Mouse (Mus musculus): ENCODE data around the gene Rock2. TPM values are rescaled to one million over a fixed set of nuclear protein-coding genes. Genes with fewer than 3 reads are reported as not detected.
A peak's percentile ranks its signal among the peaks of the same experiment; 100 is the strongest.

Rock2 gene
- total and polyA plus RNA-seq, 2 experiments = 1.7 to 14.5 TPM

GRCm38 (mm10) chr12:16886354-16886753, 8.3 kb upstream of the Rock2 start:
- H3K27ac ChIP-seq (replicated peaks; ENCODE audit: insufficient read depth, low read depth, low read length) = no peak overlapping the region
- H3K27me3 ChIP-seq (ENCODE audit: control insufficient read depth, insufficient read depth, low read length) = no peaks in the 10 kb centered on the region; the same call in 1 of the 2 replicates
- no peaks in the 10 kb centered on the region for H3K36me3 ChIP-seq (ENCODE audit: control insufficient read depth, insufficient read depth, low read length)
- H3K4me3 ChIP-seq (ENCODE audit: insufficient read depth, low read depth, low read length) = no peak overlapping the region
- no peaks in the 10 kb centered on the region for H3K79me2 ChIP-seq (ENCODE audit: control insufficient read depth, insufficient read depth, low read length)
- no peak overlapping the region for H3K9ac ChIP-seq (ENCODE audit: low read depth, low read length)
- 77% methylated on average over 6 of the region's 6 CpGs for WGBS
- no peaks in the 10 kb centered on the region for H3K4me1 ChIP-seq (ENCODE audit: control insufficient read depth, insufficient read depth, low read length)
- TF ChIP-seq POLR2A (IDR thresholded peaks at IDR 0.05; ENCODE audit: extremely low read depth, insufficient read depth, low read length) = no peak
- TF ChIP-seq CTCF (IDR thresholded peaks at IDR 0.05; ENCODE audit: low read depth, low read length) = no peak
- no peak for DNase-seq (ENCODE audit: extremely low read depth, low read depth, low spot score)

DNA sequence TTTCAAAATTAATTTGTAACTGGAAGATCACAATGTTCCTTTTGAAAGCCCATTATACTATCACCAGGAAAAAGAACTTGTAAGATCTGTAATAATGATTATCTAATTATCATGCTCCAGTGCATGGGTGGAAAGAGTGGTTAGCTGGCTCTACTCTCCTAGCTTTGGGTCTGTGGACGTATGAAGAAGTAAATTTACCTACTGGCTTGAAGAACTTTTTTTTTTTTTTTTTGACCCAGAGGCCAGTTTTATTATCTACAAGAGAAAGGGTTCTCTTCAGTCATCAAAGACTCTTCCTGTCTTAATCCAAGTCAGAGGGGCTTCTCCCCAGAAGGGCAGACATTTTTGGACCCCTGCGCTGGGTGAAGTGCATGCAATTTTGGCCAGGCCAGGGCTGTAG, 1.7 kb upstream of the Rock2 start:
- Histone ChIP-seq H3K4me1 (ENCODE audit: control insufficient read depth, insufficient read depth, low read length) (peaks cover 20% of the 10 kb centered on the region; the same call in 1 of the 2 replicates), H3K27me3 (ENCODE audit: control insufficient read depth, insufficient read depth, low read length) (no peaks in the 10 kb centered on the region), H3K27ac (replicated peaks; ENCODE audit: insufficient read depth, low read depth, low read length) (0 out of 2 replicates have a peak overlapping the region, but pooled peaks have one; percentile 100), H3K4me3 (ENCODE audit: insufficient read depth, low read depth, low read length) (no peak overlapping the region), H3K36me3 (ENCODE audit: control insufficient read depth, insufficient read depth, low read length) (no peaks in the 10 kb centered on the region), H3K9ac (ENCODE audit: low read depth, low read length) (no peak overlapping the region), H3K79me2 (ENCODE audit: control insufficient read depth, insufficient read depth, low read length) (peaks cover 11% of the 10 kb centered on the region; the same call in 1 of the 2 replicates)
- WGBS = 94% methylated on average over 2 of the region's 2 CpGs
- TF ChIP-seq POLR2A (IDR thresholded peaks at IDR 0.05; ENCODE audit: extremely low read depth, insufficient read depth, low read length) (no peak), CTCF (IDR thresholded peaks at IDR 0.05; ENCODE audit: low read depth, low read length) (no peak)
- DNase-seq (ENCODE audit: extremely low read depth, low read depth, low spot score) = no peak

DNA sequence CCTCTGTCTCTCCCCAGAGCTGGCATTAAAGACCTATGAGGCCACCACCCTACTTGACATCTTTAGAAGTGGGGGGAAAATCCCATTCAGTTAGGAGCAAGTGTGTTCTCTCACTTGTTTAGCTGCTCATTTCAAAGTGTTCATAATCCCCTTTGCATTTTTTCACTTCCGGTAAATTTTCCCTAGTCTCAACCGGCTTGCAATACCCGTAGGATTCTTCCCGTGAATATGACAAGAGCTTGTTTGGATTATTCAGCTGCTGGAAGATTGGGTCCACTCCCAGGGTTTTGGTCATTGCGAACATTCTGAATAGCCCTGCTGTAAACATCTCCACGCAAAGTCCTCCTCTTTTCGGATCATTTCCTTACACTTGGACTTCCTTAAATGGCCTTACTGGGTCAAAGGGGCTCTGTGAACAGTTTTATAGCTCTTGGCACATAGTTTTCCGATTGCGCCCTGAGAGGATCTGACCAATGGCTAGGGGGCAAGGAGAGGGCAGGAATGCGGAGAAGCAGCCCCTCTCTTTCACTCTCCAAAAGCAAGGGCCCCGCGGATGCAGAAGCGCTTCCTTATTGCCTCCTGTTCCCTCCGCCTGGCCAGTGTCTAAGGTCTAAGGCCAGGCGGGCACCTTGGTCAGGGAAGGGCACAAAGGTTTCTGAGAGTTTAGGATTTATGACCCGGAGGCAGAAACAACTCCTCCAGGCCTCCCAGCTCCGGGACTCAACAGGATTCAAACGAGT, 869 bp upstream of the Rock2 start:
- H3K79me2 ChIP-seq (ENCODE audit: control insufficient read depth, insufficient read depth, low read length) = peaks cover 14% of the 10 kb centered on the region; the same call in 1 of the 2 replicates
- H3K27ac ChIP-seq (replicated peaks; ENCODE audit: insufficient read depth, low read depth, low read length) = peak overlapping the region; percentile 100
- H3K27me3 ChIP-seq (ENCODE audit: control insufficient read depth, insufficient read depth, low read length) = no peaks in the 10 kb centered on the region
- H3K4me3 ChIP-seq (ENCODE audit: insufficient read depth, low read depth, low read length) = peak overlapping the region; percentile 97
- WGBS = 6% methylated on average over 18 of the region's 18 CpGs
- TF ChIP-seq POLR2A (IDR thresholded peaks at IDR 0.05; ENCODE audit: extremely low read depth, insufficient read depth, low read length) (no peak), CTCF (IDR thresholded peaks at IDR 0.05; ENCODE audit: low read depth, low read length) (no peak)
- peak; percentile 70 for DNase-seq (ENCODE audit: extremely low read depth, low read depth, low spot score)
- no peaks in the 10 kb centered on the region for H3K36me3 ChIP-seq (ENCODE audit: control insufficient read depth, insufficient read depth, low read length)
- H3K4me1 ChIP-seq (ENCODE audit: control insufficient read depth, insufficient read depth, low read length) = peaks cover 22% of the 10 kb centered on the region
- peak overlapping the region; percentile 100 for H3K9ac ChIP-seq (ENCODE audit: low read depth, low read length)

GRCm38 (mm10) chr12:16895221-16895928, 680 bp downstream of the Rock2 start:
- Histone ChIP-seq H3K4me1 (ENCODE audit: control insufficient read depth, insufficient read depth, low read length) (peaks cover 22% of the 10 kb centered on the region), H3K79me2 (ENCODE audit: control insufficient read depth, insufficient read depth, low read length) (peaks cover 14% of the 10 kb centered on the region; the same call in 1 of the 2 replicates), H3K27ac (replicated peaks; ENCODE audit: insufficient read depth, low read depth, low read length) (peak overlapping the region; percentile 98), H3K4me3 (ENCODE audit: insufficient read depth, low read depth, low read length) (peak overlapping the region; percentile 97), H3K9ac (ENCODE audit: low read depth, low read length) (peak overlapping the region; percentile 100), H3K27me3 (ENCODE audit: control insufficient read depth, insufficient read depth, low read length) (no peaks in the 10 kb centered on the region), H3K36me3 (ENCODE audit: control insufficient read depth, insufficient read depth, low read length) (no peaks in the 10 kb centered on the region)
- peak; percentile 46 for DNase-seq (ENCODE audit: extremely low read depth, low read depth, low spot score)
- 1% methylated on average over 41 of the region's 41 CpGs for WGBS
- TF ChIP-seq POLR2A (IDR thresholded peaks at IDR 0.05; ENCODE audit: extremely low read depth, insufficient read depth, low read length) (no peak), CTCF (IDR thresholded peaks at IDR 0.05; ENCODE audit: low read depth, low read length) (no peak)

DNA sequence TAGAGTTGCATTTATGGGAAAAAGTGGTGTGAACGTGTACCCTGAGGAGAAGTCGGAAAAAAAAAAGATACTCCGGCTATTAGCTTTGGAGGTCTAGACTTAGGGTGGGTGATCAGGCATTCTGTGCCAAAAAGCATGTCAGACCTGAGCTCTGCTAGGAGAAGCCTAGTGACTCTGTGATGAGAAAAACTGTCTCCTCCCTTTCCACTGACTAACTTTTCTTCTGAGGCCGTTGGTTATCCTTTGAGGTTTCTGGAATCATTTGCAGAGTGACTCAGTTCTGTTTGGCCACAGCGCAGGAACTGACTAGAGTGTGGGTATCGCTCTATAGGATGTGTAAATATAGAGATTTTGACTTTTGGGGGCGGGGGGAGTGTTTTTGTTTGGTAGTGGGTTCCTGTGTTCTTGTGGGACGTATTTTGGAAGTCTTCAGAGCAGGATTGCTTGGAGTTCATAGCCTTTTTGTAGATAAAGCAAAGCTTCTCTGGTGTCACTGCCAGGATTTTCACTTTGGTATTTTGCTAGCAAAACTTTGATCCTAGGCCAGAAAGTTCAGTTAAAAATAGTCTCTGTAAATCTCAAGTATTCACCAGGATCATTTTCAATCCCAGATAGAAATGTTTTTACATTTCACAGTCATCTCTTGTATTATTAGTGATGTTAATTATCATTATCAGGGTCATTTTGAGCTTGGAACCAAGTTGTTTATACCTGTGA, 1.5 kb downstream of the Rock2 start:
- H3K27me3 ChIP-seq (ENCODE audit: control insufficient read depth, insufficient read depth, low read length) = no peaks in the 10 kb centered on the region
- peak overlapping the region; percentile 41 for H3K9ac ChIP-seq (ENCODE audit: low read depth, low read length)
- TF ChIP-seq CTCF (IDR thresholded peaks at IDR 0.05; ENCODE audit: low read depth, low read length) = no peak
- TF ChIP-seq POLR2A (IDR thresholded peaks at IDR 0.05; ENCODE audit: extremely low read depth, insufficient read depth, low read length) = no peak
- WGBS = 1% methylated on average over 8 of the region's 8 CpGs
- H3K27ac ChIP-seq (replicated peaks; ENCODE audit: insufficient read depth, low read depth, low read length) = peak overlapping the region; percentile 64
- no peaks in the 10 kb centered on the region for H3K36me3 ChIP-seq (ENCODE audit: control insufficient read depth, insufficient read depth, low read length)
- peak; percentile 71 for DNase-seq (ENCODE audit: extremely low read depth, low read depth, low spot score)
- H3K4me3 ChIP-seq (ENCODE audit: insufficient read depth, low read depth, low read length) = peak overlapping the region; percentile 97
- H3K4me1 ChIP-seq (ENCODE audit: control insufficient read depth, insufficient read depth, low read length) = peaks cover 24% of the 10 kb centered on the region
- peaks cover 14% of the 10 kb centered on the region; the same call in 1 of the 2 replicates for H3K79me2 ChIP-seq (ENCODE audit: control insufficient read depth, insufficient read depth, low read length)

Data from liver, adult 2 months (tissue).